Mouse (Mus musculus): ENCODE measurements around the gene Zdhhc18.
A peak's percentile ranks its signal among the peaks of the same experiment; 100 is the strongest.

The Zdhhc18 gene

DNA sequence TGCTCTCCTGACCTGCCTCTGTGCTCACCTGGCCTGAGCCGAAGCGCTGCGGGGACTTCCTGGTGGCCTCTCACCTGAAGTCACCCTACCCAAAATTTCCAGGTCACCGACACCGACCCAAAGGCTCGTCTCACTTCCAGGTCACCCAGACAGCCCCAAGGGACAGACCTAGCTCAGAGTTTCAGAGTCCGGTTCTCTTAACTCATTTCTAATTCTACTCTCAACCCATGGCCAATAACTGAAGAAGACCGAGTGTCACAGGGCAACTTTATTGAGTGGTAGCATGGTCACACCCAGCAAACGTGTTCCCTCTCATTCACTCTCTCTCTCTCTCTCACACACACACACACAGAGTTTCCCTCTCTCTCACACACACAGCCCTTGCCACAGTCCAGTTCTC, 49.6 kb downstream of the Zdhhc18 start:
- DNase-seq = no peak

DNA sequence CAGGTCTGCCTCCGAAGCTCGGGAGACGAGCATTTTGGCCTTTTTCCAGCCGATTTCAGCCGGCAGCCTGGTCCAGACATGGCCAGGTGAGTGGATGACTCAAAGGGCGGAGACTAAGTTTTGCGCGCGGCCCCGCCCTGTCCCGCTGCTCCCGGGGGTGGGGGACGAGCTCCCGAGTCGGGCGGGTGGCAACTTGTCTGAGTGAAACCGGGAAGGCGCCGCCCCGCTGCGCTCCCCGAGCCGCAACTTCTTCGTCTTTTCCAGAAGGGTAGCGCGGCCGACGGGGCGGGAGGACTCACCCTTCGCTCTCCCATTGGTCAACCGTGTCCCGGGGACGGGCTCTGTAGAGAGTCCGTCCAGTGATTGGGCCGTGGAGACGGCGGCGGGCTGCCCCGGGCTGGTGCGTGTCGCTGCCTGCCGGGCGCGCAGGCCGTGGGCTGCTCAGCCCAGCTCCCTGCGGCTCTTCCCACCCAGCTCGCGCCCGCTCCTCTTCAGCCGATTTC, 50.3 kb downstream of the Zdhhc18 start:
- DNase-seq = peak; percentile 95

DNA sequence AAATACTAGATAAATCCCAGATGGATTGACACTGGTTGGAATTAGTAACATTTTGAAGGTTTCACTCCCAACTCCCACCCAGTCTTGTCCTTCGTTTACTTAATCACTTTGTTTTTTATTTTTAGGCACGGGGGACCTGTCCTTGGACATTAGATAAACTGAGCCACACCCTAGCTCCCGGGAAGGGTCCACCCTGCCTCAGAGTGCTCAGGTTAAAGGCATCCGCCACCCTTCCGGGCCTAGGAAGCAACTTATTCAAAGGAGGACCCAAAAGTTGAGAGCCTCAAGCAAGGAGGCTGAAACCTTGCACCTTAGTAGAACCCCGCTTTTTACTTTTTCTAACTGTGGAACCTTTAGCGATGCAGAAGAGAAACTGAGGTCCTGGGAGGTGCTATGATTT, 50.8 kb downstream of the Zdhhc18 start:
- no peak for DNase-seq

DNA sequence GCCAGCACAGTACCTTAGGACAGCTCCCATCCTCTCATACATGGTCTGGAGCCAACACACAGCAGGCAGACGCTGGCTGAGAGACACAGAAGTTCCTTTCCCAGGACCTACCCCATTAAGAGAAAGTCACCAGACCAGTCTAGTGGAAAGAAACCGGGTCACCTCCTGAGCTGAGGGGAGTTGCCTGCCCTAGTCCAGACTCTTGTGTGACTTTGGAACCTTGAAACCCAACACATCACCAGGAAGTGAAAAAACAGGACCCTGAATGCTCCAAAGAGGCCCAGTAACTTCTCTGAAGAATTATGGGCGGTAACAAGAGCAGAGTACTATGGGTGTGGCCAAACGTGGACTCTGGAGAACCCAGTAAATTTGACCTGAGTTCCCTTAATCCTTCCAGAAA, 51.3 kb downstream of the Zdhhc18 start:
- DNase-seq = no peak

DNA sequence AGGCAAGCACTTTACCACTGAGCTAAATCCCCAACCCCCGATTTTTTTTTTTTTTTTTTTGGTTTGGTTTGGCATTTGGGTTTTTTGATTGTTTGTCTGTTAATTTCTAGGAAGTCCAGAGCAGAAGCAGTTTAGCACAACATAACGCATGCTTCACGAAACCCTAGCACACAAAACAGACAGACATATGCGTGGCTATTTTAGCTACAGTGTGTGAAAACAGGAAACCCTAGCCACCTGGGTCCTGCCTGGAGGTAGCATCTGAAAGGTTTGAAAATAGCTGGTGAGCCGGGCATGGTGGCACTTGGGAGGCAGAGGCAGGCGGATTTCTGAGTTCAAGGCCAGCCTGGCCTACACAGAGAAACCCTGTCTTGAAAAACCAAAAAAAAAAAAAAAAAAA, 53.9 kb downstream of the Zdhhc18 start:
- DNase-seq = no peak

DNA sequence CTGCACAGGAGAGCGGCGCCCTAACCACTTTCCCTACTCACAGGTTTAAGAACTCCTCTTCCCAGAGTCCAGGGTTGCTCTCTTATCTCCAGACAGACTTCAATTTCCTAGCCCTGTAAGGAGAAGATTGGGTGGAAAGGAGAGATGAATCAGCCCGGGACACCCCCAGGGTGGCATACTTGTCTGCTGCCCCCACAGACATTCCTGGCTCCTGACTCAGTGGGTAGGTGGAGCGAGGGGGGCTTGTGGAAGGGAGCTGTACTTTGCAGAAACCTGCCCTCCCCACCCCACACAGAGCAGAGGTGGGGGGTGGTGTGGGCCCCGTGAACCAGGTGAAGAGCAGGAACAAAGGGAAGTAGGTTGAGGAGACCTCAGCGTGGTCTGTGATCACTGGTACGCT, 54.4 kb downstream of the Zdhhc18 start:
- DNase-seq = no peak

DNA sequence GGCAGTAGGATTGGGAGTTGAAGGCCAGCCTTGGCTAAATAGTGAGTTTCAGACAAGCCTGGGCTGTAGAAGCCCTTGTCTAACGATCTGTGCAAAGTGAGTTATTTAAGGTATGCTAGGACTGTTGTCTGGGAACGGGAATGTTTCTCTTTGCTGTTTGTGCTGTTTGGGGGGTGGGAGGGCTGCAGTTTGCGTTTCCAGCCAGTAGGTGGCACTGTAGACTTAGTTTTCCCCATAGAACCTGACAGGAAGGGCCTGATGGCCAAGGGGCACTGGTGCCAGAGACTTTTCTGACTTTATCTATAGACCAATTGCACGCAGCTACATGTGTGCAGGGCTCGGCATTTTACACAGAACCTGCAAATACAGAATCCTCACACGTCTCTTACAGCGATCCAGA, 57.4 kb downstream of the Zdhhc18 start:
- peak; percentile 83 for DNase-seq

DNA sequence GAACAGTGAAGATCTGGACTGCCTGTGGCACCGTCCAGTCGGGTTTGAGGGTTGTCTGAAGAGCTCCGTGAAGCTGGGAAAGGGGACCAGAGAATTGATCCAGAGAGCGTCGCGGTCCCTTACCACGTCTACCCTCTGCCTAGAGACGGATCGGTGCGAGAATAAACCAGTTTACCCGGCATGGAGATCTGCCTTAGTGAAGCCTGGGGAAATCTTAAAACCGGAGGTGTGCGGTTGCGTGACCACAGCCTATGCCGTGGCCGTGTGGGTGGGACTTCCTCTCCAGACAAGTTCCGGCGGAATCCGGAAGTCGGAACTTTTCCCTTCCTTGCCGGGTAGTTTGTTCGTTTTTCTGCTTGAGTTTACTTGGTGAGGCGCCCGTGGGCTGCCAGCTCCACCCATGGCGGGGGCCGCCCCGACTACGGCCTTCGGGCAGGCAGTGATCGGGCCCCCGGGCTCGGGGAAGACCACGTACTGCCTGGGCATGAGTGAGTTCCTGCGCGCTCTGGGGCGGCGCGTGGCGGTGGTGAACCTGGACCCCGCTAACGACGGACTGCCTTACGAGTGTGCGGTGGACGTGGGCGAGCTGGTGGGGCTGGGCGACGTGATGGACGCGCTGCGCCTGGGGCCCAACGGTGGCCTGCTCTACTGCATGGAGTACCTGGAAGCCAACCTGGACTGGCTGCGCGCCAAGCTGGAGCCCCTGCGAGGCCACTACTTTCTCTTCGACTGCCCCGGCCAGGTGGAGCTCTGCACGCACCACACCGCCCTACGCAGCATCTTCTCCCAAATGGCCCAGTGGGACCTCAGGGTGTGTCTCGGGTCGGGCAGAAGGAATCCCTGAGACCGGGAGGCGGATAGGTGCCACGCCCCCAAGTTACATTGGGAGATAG, 65.6 kb downstream of the Zdhhc18 start, which contains the start of gene Gpn2:
Gpn2 (plus strand) TSS at position 304 of the 893 bp plus-strand sequence.
- DNase-seq = peak; percentile 90

DNA sequence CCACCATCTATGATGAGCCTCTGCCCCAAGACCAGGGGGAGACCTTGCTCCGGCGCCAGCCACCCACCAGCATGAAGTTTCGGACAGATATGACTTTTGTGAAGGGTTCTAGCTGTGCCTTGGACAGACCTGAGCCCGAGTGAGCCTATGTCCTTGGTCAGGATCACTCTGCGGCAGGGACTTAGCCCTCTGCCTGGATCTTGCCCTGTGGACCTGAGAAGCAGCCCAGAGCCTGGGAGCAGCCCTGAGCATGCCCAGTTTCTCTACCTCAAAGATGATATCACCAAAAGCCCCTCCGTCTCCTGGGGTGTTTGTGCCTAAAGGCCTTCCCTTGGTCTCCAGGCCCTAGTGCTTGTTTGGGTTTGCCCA, 66.3 kb downstream of the Zdhhc18 start:
- no peak for DNase-seq

DNA sequence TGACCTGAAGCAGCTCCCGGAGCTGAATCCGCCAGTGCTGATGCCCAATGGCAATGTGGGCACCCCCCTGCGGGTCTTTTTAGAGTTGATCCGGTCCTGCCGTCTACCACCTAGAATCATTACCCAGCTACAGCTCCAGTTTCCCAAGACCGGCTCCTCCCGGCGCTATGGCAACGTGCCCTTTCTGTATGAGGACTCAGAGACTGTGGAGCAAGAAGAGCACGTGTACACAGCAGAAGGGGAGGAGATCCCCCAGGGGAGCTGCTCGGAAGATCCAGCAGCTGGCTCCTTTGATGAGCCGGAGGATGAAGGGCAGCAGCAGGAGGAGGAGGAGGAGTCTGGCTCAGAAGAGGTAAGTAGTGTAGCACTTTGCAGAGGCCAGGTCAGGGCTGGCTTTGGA, 72.0 kb downstream of the Zdhhc18 start:
- no peak for DNase-seq

DNA sequence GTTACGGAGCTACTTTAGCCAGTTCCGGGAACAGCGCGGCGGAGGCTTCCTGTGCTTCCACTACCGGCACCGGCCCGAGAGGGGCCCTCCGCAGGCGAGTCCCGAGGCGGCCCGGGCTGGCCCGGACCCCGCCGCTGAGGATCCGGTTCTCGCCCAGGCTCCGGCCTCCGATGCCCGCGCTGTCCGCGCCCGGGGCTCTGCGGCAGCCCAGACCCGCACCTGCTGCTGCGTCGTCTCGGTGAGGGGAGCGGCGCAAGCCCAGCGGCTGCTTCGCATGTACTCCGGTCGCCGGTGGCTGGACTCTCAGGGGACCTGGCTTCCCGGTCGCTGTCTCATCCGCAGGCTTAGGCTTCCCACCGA, 75.1 kb downstream of the Zdhhc18 start:
- DNase-seq = no peak

DNA sequence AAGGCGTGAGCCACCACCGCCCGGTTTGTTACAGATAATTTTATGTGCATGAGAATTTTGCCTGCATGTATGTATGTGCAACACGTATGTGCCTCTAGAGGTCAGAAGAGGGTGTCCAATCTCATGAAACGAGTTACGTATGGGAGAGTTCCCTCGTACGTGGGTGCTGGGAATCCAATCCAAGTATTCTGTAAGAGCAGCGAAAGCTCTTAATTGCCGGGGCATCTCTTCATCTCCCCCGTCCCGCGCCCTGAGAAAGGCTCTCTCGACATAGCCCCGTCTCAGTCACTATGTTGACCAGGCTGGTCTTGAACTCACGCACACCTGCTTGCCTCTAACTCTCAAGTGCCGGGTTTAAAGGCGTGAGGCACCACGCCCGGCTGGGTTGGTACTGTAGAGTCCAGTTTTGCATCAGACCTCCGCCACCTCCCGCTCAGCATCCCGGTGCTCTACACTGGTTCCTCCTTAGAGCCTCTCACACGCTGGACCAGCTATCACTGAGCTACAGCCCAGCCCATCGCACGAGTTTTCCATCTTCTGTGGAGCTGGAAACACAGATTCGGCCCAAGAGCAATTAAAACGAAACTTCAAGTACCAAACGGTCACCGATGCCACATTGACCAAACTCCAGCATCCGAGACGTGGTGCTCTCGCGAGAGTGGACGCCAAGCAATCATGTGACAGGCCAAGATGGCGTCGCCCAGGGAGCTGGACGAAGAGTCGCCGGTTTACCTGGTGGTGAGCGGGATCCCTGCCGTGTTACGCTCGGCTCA, 75.7 kb downstream of the Zdhhc18 start, which contains the start of gene Gpatch3:
Gpatch3 (plus strand) TSS at position 676 of the 773 bp plus-strand sequence.
- DNase-seq = peak; percentile 95

DNA sequence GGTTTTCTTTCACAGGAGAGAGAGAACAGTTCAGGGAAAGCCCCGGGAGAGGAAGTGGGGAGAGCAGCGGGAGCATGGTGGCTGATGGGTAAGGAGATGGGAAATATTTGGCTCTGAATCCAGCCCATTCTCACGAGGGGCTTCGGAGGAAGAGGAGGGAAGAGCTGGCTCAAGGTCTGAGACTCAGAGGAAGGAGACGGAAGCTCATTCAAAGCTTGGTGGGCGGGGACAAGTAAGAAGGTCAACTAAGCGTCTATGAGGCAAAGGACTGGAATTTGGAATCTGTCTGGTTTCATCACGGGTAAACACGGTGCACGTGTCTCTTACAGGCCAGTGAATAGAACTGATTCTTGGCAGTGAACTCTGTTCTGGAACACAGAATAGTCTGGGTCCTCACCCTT, 79.9 kb downstream of the Zdhhc18 start:
- no peak for DNase-seq

DNA sequence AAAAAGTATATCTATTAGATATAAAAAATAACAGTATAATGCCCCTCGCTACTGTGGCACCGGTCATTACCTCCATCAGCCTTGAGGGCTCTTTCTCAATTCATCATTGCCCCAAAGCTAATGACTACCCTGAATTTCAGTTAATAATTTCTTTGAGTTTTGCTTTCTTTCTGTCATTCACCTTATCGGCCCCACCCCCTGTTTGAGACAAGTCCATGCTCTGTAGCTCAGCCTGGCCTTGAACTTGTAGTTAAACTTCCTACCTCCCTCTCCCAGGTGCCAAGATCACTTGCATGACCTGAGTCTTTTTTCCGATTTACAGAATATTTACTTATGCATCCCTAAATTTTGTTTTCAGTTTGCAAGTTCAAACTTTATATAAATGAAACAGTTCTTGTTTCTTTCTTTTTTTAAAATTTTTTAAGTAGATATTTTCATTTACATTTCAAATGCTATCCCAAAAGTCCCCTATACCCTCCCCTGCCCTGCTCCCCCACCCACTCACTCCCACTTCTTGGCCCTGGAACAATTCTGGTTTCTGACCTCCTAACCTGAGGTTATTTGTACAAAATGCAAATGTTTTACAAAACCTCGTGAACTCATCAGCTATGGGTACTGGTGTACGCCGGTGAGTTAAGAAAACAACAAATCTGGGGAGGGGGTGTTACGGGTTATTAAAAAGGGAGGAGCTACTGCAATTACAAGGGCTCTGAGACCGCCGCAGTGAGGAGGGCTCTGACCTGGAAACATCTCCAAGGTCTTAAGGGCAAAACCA, 80.5 kb downstream of the Zdhhc18 start:
- DNase-seq = no peak

DNA sequence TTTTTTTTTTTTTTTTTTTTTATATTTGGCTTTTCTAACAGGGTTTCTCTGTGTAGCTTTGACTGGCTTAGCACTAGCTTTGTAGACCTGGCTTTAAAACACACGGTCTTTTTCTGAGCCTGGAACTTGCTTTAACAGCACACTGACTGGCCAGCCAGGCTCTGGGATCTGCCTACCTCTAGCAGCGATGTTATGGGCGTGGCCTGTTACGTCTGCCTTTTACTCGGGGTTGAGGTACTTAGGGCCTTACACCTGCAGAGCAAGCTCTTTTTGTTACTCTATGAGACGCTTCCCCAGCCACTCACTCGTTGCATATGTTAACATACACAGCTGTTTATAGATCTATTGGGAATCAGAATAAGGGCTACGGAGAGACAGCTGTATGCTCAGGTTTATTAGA, 82.7 kb downstream of the Zdhhc18 start:
- no peak for DNase-seq

DNA sequence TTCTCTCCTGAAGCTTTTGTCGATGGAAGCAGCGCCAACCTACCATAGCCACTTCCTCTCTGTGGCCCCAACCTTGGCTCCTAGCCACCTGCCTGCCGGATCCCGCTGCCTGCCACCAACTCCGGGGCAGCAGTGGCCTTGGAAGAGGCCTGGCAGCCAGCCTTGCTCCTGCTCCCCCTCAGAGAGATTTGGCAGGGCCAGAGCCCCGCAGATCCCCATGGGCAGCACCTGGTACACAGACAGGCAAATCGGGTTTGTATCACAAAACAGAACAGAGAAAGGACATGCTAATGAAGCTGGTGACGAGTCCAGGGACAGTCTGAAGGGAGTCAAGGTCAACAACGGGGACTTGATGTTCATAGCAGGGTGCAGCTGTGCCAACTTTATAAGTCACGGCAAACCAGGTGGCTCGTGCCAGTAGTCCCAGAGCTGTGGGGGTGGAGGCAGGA, 86.8 kb downstream of the Zdhhc18 start:
- no peak for DNase-seq

DNA sequence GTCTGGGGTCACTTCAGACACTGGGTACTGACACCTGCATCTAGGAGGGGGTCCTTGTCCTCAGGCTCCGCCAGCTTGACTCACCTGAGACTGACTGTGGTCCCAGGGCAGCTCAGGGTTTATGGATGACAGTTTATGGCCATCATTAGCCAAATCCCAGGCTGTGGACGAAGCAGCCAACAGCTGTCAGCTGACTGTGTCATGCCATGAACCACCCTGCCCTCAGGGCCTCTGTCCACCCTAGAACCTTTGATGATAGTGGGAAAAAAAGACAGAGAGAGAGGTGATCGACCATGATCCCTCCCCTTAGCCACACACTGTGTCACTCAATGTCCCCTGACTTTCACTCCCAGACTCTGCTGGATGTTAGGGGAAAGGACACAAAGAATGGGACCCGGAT, 88.3 kb downstream of the Zdhhc18 start:
- no peak for DNase-seq

DNA sequence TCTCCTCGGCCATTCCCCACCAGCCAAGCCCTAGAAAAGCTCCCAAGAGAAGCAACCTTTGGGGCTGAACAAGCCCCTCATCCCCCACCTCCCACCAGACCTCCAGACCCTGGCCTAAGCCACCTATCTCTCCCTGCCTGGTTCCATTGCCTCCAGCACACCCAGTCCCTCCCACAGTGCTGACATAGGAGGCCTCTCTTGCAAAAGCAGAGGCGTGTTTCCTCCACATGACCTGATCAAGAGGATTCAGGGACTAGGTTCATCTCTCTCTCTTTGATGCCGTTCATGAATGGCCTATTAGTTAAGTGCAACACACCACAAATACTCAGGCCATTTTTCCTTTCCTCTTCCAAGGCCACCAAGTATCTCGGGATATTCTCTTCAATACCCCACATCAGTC, 90.1 kb downstream of the Zdhhc18 start:
- DNase-seq = no peak

DNA sequence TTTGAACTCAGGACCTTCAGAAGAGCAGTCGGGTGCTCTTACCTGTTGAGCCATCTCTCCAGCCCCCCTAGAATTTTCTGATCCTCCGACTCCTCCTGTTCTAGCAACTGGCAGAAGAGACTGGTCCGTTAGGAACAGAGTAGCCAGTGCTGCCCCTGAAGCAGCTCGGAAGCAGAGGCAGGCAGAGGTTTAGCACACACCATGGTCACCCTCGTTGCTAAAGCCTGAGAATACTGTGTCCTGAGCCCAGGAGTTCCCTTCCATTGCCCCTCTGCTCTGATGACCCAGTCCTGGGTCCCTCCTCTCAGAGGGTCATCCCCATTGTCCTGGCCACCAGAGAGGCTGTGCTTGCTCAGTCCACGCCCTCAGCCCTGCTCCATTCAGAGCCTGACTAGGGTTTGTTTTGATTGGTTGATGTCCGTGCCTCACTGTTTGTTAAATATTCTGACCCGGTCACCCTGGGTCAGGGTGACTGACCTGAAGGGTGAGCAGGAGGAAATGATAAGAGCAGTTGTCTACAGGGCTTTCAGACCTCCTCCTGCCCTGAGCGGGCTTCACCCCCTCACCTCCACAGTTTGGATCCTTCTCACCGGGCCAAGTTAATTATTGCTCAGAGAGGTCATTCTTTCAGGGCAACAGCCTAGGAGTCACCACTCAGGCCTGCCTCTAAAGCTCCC, 92.8 kb downstream of the Zdhhc18 start:
- no peak for DNase-seq

Measured in lung, postnatal 10 days (tissue).